Mouse (Mus musculus) heart, adult 9 months (tissue): ENCODE data around the gene Col4a3.

ENCODE experiments used
- DNase-seq, 2 experiments: peaks; one replicate each; pipeline ENCODE4 v3.0.0; 2022; ENCODE audit warnings: low spot score in 2 of 2

Col4a3 gene

DNA sequence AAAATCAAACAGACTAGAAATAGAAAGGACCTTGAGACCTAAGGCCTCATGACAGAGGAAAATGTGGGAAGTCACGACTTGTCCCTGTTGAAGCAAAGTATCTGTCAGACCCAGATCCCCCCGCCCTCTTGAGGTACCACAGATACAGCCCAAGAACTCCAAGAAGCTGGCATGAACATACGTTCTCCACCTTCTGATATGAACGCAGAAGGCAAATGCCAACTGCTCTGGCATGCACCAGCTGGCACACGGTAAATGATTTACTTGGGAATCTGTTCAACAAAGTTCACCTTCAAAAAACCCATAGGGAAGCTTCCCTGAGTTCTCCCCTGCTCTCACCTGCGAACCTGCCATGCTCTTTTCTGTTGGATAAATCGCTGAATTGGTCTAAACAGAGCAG is 19.1 kb downstream of the Col4a3 start:
- DNase-seq = no peak

DNA sequence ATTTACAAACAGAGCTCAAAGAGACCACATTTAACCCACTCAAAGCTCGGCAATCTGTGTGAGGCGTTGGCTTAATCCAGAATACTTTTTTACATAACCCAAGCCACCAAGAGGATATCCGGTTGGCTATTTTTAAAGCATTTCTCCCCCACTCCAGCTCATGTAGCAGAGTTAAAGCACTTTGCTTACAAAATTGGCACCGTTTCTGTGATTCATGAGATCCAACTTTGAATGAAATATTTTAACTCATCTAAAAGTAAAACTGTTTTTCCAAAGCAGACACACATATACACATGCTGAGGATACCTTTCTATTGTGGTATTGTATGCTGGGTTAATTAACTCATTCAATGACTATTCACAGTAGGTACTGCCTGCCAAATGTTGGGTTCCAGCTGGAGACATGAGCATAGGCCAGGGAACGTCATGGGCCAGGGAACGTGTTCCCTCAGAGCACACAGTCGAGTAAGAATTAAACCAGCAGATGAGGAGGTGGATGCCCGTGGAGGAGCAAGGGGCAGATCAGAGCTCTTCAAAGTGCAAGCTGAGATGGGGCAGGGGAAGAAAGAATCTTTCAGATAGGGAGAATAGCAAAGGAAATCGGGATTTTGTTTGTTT is 22.0 kb downstream of the Col4a3 start:
- DNase-seq = peak; percentile 64 to 66

DNA sequence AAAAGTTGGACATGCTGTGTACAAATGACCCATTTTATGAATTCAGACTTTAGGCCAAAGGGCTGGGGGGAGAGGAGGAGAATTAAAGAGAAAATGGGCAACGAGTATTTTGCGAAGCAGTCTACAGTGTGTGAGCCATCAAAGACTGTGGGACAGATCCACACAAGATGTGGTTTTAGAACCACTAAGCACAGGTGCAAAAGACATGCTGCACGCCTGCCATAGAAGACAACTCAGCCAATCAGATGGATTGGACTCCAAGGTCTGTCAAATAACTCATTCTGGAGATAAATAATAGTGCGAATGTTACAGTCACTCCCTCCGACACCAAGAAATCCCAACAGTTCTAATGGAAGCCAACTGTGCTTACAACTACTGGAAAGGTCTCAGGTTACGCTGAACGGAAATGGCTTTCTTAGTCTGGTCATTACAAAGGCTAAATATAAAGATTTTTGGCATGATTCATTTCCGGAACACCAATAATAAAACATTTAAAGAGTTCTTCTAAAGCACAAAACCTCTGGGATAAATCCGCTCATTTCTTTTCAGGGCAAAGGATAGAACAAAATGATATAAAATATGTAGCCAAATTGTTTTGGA is 25.4 kb downstream of the Col4a3 start:
- DNase-seq = no peak

DNA sequence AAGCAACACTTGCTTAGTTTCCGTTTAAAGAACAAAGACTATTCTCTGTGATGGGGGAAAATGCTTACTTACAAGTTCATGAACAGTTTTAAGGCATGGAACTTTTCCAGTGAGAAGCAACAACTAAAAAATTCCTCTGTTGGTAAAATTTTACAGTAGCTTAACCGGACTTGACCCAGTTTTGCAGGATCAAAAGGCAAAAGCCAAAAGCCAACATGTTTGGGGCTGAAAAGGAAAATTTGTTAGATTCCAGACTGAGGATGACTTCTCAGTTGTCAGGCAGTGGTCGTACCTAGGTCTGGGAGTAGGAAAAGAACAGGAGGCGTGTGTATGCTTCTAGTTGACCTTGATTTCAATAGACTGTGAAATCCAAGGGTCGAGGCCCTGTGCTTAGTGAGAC is 31.3 kb downstream of the Col4a3 start:
- no peak for DNase-seq

DNA sequence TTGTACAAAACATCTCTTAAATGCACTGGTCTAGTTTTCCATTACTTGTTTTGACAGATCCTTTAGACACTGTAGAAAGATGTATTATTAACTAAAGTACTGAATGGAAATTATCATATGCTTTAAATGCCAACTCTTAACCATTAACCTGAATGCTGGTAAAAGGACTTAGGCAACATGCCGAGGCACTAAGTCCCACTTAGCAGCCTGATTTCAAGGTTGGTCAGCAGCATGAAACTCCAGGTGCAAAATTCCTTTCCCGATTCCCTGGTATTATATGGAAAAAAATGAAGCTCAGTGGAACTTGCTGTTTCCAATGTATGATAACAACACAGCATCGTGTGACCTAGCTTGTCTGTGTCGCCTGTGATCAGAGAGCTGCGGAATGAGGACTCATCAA is 31.9 kb downstream of the Col4a3 start:
- DNase-seq = no peak

DNA sequence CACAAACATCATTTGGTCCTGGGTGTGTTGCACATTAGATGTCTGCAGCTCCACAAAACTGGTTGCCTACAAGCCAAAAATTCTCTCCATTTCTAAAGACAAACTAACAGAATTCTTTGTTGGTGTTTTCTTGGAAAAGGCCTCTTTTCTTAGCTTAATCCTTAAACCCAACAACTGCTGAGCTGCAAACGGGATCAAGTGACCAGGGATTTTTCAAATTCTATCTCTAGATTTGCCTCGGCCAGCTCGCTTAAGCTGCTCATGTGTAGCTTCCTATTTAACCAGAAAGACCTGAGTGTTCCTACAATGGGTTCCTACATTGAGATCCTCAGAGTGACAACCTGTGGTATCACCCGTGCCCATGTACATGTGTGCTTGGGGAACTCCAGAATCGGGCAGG is 33.3 kb downstream of the Col4a3 start:
- DNase-seq = no peak

DNA sequence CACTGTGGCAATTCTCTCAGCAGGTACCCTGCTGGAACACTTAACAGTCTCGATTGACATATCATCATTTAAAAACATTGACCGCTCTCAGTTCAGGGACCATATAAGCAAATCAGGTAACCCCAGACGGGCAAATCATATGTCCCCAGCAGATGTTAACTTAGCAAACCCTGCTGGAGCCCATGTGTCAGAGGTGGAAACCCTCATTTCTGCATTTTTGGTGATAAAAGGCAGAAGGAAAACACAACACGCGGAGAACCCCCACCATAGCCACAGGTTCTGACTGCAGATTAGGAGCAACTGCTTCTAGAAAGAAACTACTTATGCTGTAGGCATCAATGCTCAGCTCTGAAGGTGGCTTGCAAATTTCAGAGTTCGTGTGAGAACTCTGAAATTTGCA is 38.2 kb downstream of the Col4a3 start:
- no peak for DNase-seq

DNA sequence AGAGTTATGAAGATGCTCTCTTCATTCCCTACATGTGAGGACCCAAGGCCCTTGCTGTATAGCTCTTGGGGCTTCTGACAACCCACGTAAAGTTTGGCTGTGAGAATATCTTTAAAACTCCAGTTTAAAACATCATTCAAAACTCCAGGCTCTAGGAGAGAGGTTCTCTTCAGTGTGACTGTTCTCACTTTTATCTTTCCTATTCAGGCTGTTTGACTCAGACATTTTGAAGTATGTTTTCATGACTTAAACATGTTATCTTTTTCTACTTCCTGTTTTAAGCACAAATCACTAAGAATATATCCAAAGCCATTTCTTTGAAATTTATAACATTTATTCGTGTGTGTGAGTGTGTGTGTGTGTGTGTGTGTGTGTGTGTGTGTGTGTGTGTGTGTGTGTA is 38.8 kb downstream of the Col4a3 start:
- DNase-seq = no peak

DNA sequence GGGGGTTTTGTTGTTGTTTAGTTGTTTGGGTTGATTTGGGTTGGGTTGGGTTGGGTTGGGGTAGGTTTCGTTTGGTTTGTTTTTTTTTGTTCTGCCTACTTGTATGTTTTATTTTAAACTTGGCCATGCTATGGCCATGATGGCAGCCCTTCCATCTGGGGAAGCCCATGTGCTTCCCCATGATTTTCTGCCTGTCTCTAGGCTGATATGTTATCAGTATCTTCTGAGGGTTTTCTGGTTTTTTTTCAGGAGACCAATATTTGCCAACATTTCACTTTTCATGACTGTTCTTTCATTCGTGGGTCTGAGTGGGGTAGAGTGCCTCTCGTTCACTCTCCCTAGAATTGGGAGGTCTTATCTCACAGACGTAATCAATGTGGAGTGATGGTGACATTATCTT is 40.9 kb downstream of the Col4a3 start:
- DNase-seq = no peak

DNA sequence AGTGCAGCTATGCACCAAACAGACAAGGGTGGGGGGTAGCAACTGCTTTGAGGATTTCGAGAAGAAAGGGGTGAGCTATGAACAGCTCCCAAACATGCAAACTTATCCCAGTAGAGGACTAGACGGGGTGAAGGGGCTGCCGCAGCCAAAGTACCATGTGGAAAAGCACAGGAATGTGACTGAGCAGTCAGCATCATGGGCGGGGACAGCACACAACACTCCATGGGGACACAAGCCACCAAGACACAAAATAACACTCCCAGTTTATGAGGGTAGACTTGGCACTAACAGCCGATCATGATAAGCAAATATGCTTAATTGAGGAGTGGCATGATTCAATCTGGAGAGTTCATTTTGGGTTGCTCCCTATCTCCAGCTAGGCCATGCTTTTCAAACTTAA is 42.8 kb downstream of the Col4a3 start:
- no peak for DNase-seq

DNA sequence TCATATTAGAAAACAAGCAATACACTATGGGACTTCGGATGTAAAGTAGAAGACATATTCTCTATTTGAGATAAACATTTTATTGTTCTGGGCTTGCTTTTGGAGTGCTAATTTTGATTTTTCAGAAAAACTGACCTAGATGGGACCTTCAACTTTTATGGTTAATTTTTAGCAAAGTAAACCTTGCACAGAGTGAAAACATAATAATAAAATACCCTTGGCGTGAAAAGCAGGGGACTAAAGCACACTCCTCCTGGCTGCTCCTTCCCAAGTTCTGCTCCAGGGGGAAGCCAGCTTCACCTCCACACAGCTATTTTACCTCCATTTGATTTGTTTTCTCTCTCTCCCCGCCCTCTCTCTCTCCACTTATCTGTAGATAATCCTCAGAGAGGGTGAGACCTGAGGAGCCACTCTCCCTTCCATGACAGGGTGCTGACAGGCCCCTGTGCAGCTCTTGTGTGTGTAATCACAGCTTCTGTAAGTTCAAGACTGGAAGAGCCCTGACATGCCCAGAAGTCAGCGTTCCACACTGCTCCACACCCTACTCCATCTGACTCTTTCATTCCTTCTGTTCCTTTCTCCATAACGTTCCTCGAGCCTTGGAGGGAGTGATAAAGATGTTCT is 44.6 kb downstream of the Col4a3 start:
- no peak for DNase-seq

DNA sequence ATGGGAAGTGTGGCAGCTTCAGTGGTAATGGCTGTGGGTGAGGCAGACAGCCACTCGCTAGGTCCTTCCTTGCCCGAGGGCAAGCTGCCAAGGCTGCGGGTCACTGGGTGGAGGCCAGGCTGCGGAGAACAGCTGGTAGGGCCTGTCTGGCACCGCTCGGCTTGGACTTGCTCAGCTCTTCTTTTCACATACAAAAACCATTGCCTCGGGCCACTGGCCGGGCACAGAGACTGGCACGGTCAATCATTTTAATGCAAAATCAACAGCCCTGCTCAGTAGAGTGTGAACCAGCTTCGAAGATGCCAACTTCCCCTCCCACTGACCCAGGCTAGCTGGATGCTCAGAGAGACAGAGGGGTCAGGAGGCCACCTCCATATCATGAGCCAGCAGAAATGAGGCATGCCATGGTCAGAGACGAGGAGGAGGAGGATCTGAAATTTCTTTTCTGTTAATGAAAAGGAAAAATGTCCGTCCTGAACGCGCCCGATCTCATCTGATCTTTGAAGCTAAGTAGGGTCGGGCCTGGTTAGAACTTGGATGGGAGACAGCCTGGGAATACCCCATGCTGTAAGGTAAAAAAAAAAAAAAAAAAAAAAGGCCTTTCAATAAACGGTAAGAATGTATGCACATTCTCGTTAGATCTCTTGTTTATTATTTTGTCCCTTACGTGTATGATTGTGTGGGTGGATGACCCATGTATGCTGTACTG is 48.0 kb downstream of the Col4a3 start:
- DNase-seq = peak; percentile 28 to 49

DNA sequence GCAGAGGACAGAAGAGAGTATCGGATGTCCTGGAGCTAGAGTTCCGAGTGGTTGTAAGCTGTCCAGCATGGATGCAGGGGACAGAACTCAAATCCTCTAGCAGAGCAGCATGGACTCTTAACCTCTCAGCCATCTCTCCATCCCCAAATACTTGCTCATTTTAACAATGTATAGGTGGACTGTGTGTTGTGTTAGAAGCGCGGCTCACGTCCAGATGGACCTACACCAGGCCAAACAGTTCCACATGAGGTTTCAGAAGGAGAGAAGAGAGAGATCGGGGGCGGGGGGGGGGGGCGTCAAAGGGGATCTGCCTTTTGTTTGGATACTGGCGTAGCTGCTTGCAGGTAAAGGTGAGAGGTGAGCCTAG is 48.5 kb downstream of the Col4a3 start:
- DNase-seq = no peak

DNA sequence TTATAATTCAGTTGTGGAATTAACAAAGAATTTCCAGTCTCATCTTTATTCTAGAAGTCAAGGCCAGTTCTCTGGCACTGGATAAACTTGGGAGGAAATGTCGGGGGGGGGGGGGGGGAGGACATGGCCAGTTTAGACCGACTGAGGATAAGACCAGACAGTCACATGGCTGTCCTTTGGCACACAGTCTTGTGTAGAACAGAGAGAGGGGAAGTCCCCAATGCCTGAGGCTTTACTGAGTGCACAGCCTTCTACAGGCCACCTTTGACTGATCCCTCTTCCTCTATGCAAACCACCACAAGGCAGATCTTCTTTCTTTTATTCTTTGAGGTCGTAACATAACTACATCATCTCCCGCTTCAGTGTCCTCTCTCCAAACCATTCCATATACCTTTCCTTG is 49.6 kb downstream of the Col4a3 start:
- DNase-seq = peak; percentile 34 to 64

DNA sequence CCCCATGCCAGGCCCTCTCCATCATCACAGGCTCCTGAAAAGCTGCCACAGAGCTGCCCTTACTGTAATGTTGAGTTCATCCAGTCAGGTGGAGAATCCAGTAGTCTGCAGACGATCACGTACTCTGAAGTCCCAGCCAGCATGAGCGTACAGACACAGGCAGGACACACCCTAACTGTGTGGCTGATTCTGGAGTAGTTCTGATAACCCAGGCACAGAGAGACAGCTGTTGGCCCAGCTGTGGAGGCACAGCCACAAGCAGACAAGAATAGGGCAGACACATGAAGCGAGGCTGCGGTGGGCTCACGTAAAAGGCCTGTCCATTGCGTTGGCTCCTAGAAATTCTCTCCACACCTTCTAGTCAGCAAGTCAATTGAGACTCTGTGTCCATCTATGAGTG is 50.7 kb downstream of the Col4a3 start:
- peak; percentile 8 to 11 for DNase-seq

DNA sequence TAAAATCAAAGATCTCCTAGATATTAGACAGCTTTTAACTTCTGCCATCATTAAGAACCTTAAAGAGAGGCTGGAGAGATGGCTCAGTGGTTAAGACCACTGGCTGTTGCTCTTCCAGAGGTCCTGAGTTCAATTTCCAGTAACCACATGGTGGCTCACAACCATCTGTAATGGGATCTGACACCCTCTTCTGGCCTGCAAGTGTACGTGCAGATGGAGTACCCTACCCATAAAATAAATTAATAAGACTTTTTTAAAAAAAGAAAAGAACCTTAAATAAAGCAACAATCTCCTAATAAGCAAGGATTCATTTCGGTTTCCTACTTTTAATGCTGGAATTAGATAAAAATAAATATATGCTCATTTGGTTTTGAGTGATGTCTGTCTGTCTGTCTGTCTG is 51.7 kb downstream of the Col4a3 start:
- DNase-seq = no peak

DNA sequence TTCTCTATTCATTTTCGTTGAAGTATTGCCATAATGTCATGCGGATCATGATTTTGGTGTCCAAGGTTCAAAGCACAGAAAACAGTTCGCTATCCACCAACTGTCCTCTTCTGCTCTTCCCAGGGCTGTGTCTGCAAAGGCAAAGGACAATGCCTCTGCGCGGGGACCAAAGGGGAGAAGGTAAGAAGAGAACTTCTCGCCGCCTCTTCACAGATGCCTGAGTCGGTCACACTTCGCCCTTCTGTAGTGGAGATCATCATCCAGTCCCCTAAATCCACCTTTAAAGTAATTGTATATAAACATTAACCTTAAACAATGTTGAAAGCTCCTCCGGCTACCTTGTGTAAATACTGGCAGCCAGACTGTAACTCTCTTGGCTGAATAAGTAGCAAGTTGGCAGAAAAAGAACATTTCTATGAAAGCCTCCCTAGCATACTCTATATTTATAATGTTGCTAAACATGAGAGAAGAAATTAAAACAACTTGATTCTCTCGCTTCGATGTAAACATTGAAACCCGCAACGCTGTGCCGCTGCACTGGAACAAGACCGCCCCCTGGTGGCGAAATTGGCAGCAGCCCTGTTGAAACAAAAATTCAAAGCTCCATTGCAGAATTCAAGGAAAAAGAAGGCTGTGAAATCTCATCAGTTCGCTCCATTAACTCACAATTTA is 54.7 kb downstream of the Col4a3 start:
- peak in 1 of 2 experiments; percentile 52 for DNase-seq

DNA sequence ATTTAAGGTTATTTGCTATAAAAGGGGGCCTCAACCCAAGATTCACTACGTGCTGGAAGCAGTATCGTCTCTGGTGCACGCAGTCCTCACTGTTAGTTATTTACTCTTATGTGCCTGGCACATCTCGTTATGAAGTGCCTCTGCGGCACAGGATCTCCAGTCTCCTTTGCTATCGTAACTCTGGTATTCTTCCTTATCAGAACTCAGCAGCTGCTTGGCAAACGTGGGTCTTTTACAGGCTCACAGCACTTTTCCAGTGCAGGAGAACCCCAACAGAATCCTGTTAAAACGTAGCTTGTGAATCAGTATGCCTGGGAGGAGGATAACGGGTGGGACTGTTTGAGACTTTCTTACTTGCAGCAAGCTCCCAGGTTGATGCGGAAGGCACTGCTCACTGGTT is 61.3 kb downstream of the Col4a3 start:
- DNase-seq = peak; percentile 4 to 13

DNA sequence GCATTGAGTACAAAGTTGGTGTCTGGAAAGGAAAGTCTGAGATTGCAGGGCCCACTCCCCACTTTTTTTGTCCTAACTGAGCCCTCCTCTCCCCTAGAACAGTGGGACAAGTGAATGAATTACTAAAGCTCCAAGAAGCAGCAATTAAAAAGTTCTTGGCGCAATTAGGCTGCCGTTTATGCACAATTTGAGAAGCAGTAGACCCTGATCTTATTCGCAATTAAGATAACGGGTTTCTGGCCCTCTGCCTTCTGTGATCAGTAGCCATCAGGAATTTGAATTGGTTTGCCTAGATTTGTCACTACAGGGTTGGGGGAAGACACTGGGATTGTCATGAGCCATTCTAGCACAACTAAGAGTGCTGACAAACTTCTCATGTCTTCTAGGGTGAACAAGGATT is 64.1 kb downstream of the Col4a3 start:
- DNase-seq = no peak

DNA sequence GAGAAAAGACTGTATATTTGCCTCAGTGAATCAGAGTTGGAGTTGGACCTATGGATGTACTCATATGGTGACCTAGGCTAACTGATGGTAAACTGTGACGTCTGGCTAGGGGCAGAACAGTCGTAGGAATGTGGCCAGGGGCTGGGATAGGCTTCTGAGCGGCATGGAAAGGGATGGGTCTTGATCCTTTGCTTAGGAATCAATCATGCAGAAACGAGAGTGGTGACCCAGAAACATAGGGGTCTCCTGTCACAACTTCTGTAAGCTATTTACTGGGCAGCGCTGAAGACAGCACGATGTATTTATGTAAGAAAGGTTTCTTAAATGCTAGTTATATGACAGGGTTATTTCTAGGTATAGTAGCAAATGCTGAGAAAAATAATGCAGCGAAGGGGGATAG is 67.3 kb downstream of the Col4a3 start:
- no peak for DNase-seq

DNA sequence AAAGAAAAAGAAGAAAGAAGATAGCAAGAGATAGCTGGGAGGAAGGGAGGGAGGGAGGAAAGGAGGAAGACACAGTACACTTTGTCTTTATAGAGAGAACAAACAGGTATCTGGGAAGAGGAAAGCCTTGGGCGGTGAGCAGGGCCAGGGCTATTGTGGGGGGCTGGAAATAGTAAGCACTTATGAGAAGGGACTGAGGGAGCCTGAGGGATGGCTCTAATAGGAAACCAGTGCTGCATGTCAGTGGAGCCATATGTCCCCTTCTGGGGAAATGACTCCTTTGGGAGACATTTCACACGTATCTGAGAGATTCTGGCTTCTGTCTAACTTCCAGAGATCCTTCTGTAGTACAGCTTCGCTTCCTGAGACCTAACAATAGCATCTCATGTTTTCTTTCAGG is 69.7 kb downstream of the Col4a3 start:
- DNase-seq = no peak

DNA sequence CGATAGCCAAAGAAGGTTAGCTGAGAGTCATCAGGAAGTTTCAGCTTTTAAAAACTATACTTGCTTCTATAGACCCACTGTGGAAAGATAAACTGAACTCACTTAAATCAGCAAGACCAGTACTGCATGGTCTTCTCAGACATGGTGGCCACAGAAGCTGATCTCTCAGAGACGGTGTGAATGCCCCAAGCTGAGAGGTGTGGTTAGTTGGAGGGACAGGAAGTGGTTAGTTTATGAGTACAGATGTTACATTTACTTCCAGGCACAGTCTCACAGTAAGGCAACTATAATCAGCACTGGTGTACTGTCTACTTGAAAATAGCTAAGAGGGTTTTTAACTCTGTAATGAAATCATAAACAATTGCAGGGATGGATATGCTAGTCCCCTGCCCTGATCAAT is 75.5 kb downstream of the Col4a3 start:
- DNase-seq = no peak

DNA sequence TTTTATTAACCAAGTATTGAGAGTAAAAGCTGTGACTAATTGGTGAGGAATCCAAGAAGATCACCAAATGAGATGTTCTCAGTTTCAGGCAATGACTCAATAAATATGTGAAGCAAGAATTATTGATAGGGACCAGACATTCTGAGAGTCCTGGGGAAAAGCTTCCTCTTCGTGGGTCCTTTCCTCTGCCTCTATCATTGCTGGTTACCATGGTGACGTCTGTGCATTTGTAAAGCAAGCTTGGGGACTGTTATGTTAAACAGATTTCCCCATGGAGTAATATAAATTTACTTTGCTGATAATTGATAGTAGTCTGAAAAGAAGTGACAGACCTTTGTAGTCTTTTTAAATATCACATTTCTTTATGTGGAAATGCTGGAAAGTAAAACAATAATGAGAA is 76.8 kb downstream of the Col4a3 start:
- DNase-seq = no peak
